Mouse (Mus musculus) CH12.LX (cell line): Measurements from ENCODE around the gene Prss16.

ENCODE experiments used
- CTCF ChIP-seq, 2 experiments: IDR thresholded peaks in 1 of 2; conservative IDR thresholded peaks in 1 of 2; 2 replicates each; pipeline ENCODE4 v1.5.1; 2011 to 2012; ENCODE audit warnings: low read depth in 2 of 2, low read length in 2 of 2, improper control_type of control experiment in 1 of 2, inconsistent platforms in 1 of 2, mild to moderate bottlenecking in 1 of 2, moderate library complexity in 1 of 2
- EP300 ChIP-seq: IDR thresholded peaks from 2 replicates; pipeline ENCODE4 v1.6.1; 2011; ENCODE audit warnings: low read length, improper control_type of control experiment
- GABPA ChIP-seq: IDR thresholded peaks from 2 replicates; pipeline ENCODE4 v1.6.1; 2012; ENCODE audit warnings: low read depth, low read length, improper control_type of control experiment, inconsistent platforms; ENCODE audit not compliant: insufficient replicate concordance
- JUND ChIP-seq: conservative IDR thresholded peaks from 2 replicates; pipeline ENCODE4 v1.6.1; 2011; ENCODE audit warnings: low read depth, low read length, improper control_type of control experiment
- MAFK ChIP-seq: IDR thresholded peaks from 2 replicates; pipeline ENCODE4 v1.6.1; 2011; ENCODE audit warnings: low read length, improper control_type of control experiment; ENCODE audit not compliant: insufficient replicate concordance
- NELFE ChIP-seq: IDR thresholded peaks from 2 replicates; pipeline ENCODE4 v1.6.1; 2011; ENCODE audit warnings: low read depth, low read length, improper control_type of control experiment
- POLR2A ChIP-seq: IDR thresholded peaks from 2 replicates; pipeline ENCODE4 v1.6.1; 2011; ENCODE audit warnings: low read depth, mild to moderate bottlenecking, improper control_type of control experiment, low read length
- UBTF ChIP-seq: IDR thresholded peaks from 2 replicates; pipeline ENCODE4 v1.6.1; 2012; ENCODE audit warnings: low read depth, mild to moderate bottlenecking, inconsistent platforms, low read length, improper control_type of control experiment, moderate library complexity
- ZC3H11A ChIP-seq: IDR thresholded peaks from 2 replicates; pipeline ENCODE4 v1.6.1; 2012; ENCODE audit warnings: low read depth, mild to moderate bottlenecking, inconsistent platforms, low read length, improper control_type of control experiment

GRCm38 (mm10) chr13:22051523-22051859 lies 41.9 kb upstream of the Prss16 start:
- TF ChIP-seq NELFE (no peak), MAFK (no peak), JUND (no peak), CTCF (conservative IDR thresholded peaks at IDR 0.05 in 1 of 2, IDR thresholded peaks at IDR 0.05 in 1 of 2; ENCODE audit: low read depth in 2 of 2, low read length in 2 of 2) (no peak), GABPA (no peak), UBTF (no peak), EP300 (no peak), ZC3H11A (no peak), POLR2A (no peak)
